Mouse (Mus musculus) spleen, adult 2 months (tissue): ENCODE results near the gene Hcrt.

ENCODE experiments used
- CTCF ChIP-seq: fragments of 200-500 bp; IDR thresholded peaks from 2 replicates; pipeline ENCODE4 v1.5.1; 2011; ENCODE audit warnings: mild to moderate bottlenecking, inconsistent platforms; ENCODE audit not compliant: insufficient read depth, insufficient read length, insufficient replicate concordance; ENCODE audit errors: extremely low read depth
- POLR2A ChIP-seq: fragments of 200-500 bp; IDR thresholded peaks from 2 replicates; pipeline ENCODE4 v1.6.1; 2011; ENCODE audit warnings: low read depth, low read length, inconsistent platforms

- TF ChIP-seq POLR2A (no peak), CTCF (no peak)
These were observed 44.3 kb downstream of the Hcrt start for GRCm38 (mm10) chr11:100718462-100718861.
